Mouse (Mus musculus): ENCODE data around the gene Poc1a.

DNA sequence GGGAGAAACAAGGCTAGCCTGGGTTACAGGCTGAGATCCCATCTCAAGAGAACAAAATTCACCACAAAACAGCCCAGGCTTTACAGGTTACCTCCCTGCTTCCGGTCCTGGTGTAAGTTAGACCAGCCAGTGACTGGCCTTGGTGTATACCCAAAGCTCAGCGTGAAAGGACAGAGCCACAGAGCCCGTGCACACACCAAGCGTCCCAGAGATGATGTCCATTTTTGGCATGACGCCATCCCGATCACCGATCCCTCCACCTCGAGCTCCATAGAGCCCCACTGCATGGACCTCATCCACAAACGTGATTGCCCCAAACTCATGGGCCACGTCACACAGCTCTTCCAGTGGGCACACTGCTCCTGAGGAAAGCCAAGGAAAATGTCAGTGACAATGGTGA lies 43.0 kb upstream of the Poc1a start:
- TF ChIP-seq CTCF (conservative IDR thresholded peaks at IDR 0.05; ENCODE audit: low read length) (no peak), POU5F1 (IDR thresholded peaks at IDR 0.05; ENCODE audit: borderline replicate concordance, low read length) (no peak), NANOG (IDR thresholded peaks at IDR 0.05; ENCODE audit: borderline replicate concordance, low read length) (no peak)

Measured in E14TG2a.4 (cell line).